Mouse (Mus musculus): ENCODE measurements around the gene Nek7. TPM values are rescaled to one million over a fixed set of nuclear protein-coding genes. Genes with fewer than 3 reads are reported as not detected.

Gene Nek7
- polyA plus RNA-seq, 1 experiment from 2014 or later = 10.9 TPM

DNA sequence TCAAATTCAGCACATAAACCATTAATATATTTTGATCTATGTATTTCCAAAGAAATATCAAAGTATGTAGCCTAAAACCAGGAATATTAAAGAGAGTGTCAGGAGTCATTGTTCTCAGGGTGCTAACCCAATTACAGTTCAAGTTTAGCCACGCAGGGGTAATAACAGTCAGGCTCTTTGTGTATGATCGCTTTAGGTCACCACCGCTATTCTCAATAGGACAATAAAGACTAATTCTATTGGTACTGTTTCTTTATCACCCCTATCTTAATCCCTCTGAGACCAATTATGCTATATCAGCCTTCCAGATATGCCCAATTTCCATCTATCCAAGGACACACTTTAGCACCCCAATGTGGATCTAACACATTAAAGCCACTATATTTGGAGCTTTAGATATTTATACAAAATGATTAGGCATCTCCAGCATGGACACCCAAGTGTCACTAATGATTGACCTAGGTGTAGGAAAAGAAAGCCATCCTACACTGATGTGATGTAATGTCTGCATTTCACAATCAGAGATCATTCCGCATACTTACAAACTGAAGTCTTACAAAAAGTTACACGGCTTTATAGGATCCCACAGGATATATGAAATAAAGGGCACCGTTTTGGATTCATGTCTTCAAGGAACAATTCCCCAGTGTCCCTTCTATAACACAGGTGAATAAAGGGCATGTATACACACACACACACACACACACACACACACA lies 128.4 kb downstream of the Nek7 start:
- Histone ChIP-seq H3K9me3 (ENCODE audit: control insufficient read depth, low read length) (no peaks in the 10 kb centered on the region), H3K27ac (ENCODE audit: low read depth, low read length) (no peak overlapping the region), H3K36me3 (ENCODE audit: control insufficient read depth, insufficient read depth, low read length) (no peaks in the 10 kb centered on the region), H3K4me2 (ENCODE audit: low read length) (no peak overlapping the region), H3K9ac (ENCODE audit: low read depth, low read length) (no peak overlapping the region), H3K27me3 (replicated peaks; ENCODE audit: control insufficient read depth, insufficient read depth, low read length) (no peaks in the 10 kb centered on the region), H3K4me3 (ENCODE audit: low read length) (no peak overlapping the region), H3K4me1 (ENCODE audit: control insufficient read depth, insufficient read depth, low read depth, low read length) (no peaks in the 10 kb centered on the region)
- ATAC-seq = no peak
- WGBS = 72% methylated on average over 6 of the region's 6 CpGs

DNA sequence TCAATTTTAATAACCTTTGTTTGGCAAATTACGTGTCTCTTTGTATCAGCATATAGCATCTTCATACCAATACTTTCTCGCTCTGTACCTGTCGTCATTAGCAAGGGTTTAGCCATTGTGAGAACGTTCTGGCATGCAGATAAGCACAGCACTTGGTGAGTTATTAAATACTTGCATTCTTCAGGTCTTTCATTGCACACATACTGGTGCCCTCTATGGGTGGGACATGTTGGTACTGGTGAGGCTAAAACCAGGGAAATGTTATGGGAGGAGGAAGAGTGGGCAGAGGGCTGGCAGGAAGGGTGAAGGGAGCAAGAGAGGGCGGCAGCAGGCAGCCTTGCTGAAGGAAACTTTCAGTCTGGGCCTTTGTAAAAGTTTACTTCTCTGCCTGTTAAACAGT lies 132.4 kb downstream of the Nek7 start:
- no peaks in the 10 kb centered on the region for H3K4me1 ChIP-seq (ENCODE audit: control insufficient read depth, insufficient read depth, low read depth, low read length)
- H3K27ac ChIP-seq (ENCODE audit: low read depth, low read length) = no peak overlapping the region
- no peak overlapping the region for H3K4me3 ChIP-seq (ENCODE audit: low read length)
- ATAC-seq = no peak
- H3K36me3 ChIP-seq (ENCODE audit: control insufficient read depth, insufficient read depth, low read length) = no peaks in the 10 kb centered on the region
- no peak overlapping the region for H3K4me2 ChIP-seq (ENCODE audit: low read length)
- H3K27me3 ChIP-seq (replicated peaks; ENCODE audit: control insufficient read depth, insufficient read depth, low read length) = no peaks in the 10 kb centered on the region
- whole genome bisulfite sequencing = 85% methylated on average over 5 of the region's 5 CpGs
- H3K9me3 ChIP-seq (ENCODE audit: control insufficient read depth, low read length) = no peaks in the 10 kb centered on the region
- no peak overlapping the region for H3K9ac ChIP-seq (ENCODE audit: low read depth, low read length)

DNA sequence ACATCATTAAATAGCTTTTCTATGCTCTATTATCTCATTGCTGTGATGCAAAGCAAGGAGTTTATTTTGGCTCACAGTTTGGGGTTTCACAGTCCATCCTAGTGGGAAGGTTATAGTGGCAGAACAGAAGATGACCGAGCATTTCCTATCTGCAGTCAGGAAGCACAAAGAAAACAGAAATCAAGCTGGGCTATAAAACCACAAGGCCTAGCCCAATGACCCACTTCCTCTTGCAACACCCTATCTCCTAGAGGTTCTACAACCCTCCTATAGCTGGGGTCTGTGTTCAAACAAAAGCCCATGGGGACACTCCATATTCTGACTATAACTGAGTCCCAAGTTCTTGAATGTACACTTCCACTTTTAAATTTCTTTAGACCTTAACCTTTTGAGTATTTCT lies 139.2 kb downstream of the Nek7 start:
- 97% methylated on average over 1 of the region's 1 CpGs for WGBS

GRCm38 (mm10) chr1:138465352-138465751 lies 154.6 kb downstream of the Nek7 start:
- Histone ChIP-seq H3K4me2 (ENCODE audit: low read length) (no peak overlapping the region), H3K4me3 (ENCODE audit: low read length) (no peak overlapping the region), H3K9ac (ENCODE audit: low read depth, low read length) (no peak overlapping the region), H3K9me3 (ENCODE audit: control insufficient read depth, low read length) (peaks cover 4% of the 10 kb centered on the region; the same call in 1 of the 2 replicates), H3K4me1 (ENCODE audit: control insufficient read depth, insufficient read depth, low read depth, low read length) (no peaks in the 10 kb centered on the region), H3K27ac (ENCODE audit: low read depth, low read length) (no peak overlapping the region), H3K27me3 (replicated peaks; ENCODE audit: control insufficient read depth, insufficient read depth, low read length) (no peaks in the 10 kb centered on the region), H3K36me3 (ENCODE audit: control insufficient read depth, insufficient read depth, low read length) (no peaks in the 10 kb centered on the region)
- no peak for ATAC-seq
- 77% methylated on average over 2 of the region's 2 CpGs for WGBS

More for the DNA sequence above, 139.2 kb downstream of the Nek7 start:
- no peak overlapping the region for H3K4me2 ChIP-seq (ENCODE audit: low read length)
- H3K9me3 ChIP-seq (ENCODE audit: control insufficient read depth, low read length) = no peaks in the 10 kb centered on the region
- no peak overlapping the region for H3K9ac ChIP-seq (ENCODE audit: low read depth, low read length)
- no peak overlapping the region for H3K27ac ChIP-seq (ENCODE audit: low read depth, low read length)
- H3K27me3 ChIP-seq (replicated peaks; ENCODE audit: control insufficient read depth, insufficient read depth, low read length) = no peaks in the 10 kb centered on the region
- H3K4me3 ChIP-seq (ENCODE audit: low read length) = no peak overlapping the region
- no peaks in the 10 kb centered on the region for H3K36me3 ChIP-seq (ENCODE audit: control insufficient read depth, insufficient read depth, low read length)
- no peak for ATAC-seq
- no peaks in the 10 kb centered on the region for H3K4me1 ChIP-seq (ENCODE audit: control insufficient read depth, insufficient read depth, low read depth, low read length)

DNA sequence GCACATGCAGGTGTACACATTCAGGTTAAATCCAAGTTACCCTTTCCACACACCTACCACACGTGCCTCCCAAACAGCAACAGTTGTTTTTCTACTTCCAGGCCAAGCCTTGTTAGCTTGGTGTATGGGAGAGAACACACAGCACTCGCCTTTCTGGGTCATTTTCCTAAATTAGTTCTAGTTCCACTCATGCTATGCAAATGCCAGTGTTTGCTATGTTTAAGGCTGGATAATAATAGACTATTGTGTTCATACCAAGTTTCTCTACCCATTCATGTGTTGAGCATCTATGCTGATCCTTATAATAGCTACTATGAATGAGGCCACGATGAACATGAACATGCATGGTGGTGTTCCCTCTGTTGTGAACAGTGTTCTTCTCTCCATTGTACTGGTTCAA lies 158.5 kb downstream of the Nek7 start:
- Histone ChIP-seq H3K36me3 (ENCODE audit: control insufficient read depth, insufficient read depth, low read length) (no peaks in the 10 kb centered on the region), H3K9me3 (ENCODE audit: control insufficient read depth, low read length) (peaks cover 4% of the 10 kb centered on the region; the same call in 1 of the 2 replicates), H3K4me3 (ENCODE audit: low read length) (no peak overlapping the region), H3K4me1 (ENCODE audit: control insufficient read depth, insufficient read depth, low read depth, low read length) (no peaks in the 10 kb centered on the region), H3K9ac (ENCODE audit: low read depth, low read length) (no peak overlapping the region), H3K27me3 (replicated peaks; ENCODE audit: control insufficient read depth, insufficient read depth, low read length) (no peaks in the 10 kb centered on the region), H3K4me2 (ENCODE audit: low read length) (no peak overlapping the region), H3K27ac (ENCODE audit: low read depth, low read length) (no peak overlapping the region)
- WGBS = 80% methylated on average over 3 of the region's 3 CpGs
- ATAC-seq = no peak

DNA sequence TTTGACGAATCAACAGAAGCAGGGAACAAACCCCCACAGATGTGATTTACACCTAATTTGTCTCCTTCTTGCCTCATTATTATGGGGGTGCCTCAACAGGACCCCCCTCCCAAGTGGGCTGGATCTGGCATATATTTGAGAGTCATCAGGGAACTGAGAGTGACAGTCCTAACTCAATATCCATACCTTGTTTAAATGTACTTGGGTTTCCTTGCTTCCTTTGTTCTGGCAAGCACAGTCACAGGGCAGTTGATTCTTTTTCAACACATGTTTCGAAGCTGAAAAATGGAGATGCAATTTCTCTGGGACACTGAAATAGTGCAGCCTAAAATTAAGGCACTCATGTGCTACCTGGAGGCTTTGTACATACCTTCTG lies 170.5 kb downstream of the Nek7 start:
- Histone ChIP-seq H3K4me3 (ENCODE audit: low read length) (no peak overlapping the region), H3K9ac (ENCODE audit: low read depth, low read length) (no peak overlapping the region), H3K36me3 (ENCODE audit: control insufficient read depth, insufficient read depth, low read length) (no peaks in the 10 kb centered on the region), H3K27ac (ENCODE audit: low read depth, low read length) (no peak overlapping the region), H3K4me1 (ENCODE audit: control insufficient read depth, insufficient read depth, low read depth, low read length) (no peaks in the 10 kb centered on the region), H3K27me3 (replicated peaks; ENCODE audit: control insufficient read depth, insufficient read depth, low read length) (no peaks in the 10 kb centered on the region), H3K9me3 (ENCODE audit: control insufficient read depth, low read length) (no peaks in the 10 kb centered on the region), H3K4me2 (ENCODE audit: low read length) (no peak overlapping the region)
- no peak for ATAC-seq
- 68% methylated on average over 2 of the region's 2 CpGs for WGBS

- H3K36me3 ChIP-seq (ENCODE audit: control insufficient read depth, insufficient read depth, low read length) = no peaks in the 10 kb centered on the region
- no peaks in the 10 kb centered on the region for H3K27me3 ChIP-seq (replicated peaks; ENCODE audit: control insufficient read depth, insufficient read depth, low read length)
- WGBS = 57% methylated on average over 15 of the region's 15 CpGs
- ATAC-seq = no peak
- no peak overlapping the region for H3K9ac ChIP-seq (ENCODE audit: low read depth, low read length)
- no peaks in the 10 kb centered on the region for H3K9me3 ChIP-seq (ENCODE audit: control insufficient read depth, low read length)
- no peak overlapping the region for H3K27ac ChIP-seq (ENCODE audit: low read depth, low read length)
- no peak overlapping the region for H3K4me3 ChIP-seq (ENCODE audit: low read length)
- 0 out of 2 replicates have a peak overlapping the region, but pooled peaks have one; percentile 14 for H3K4me2 ChIP-seq (ENCODE audit: low read length)
- H3K4me1 ChIP-seq (ENCODE audit: control insufficient read depth, insufficient read depth, low read depth, low read length) = no peaks in the 10 kb centered on the region
Measured at GRCm38 (mm10) chr1:138448635-138449475, 171.1 kb downstream of the Nek7 start.

DNA sequence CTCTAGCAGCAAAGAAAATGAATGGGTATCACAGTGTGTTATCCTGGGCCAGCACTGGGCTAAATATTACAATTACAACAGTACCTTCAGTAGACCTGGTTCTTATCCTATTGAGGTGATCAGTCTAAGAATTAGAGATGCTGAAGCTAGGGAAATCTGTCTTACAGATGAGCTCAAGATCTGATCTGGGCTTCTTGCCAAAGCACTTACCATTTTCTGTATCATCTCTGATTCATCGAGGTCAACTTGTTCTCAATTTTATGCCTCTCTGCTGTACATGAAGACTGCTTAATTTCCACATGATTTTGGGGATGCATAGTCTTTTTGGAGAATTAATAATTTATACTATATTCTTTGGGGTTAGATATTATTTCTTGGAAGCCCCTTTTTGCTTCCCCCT lies 173.1 kb downstream of the Nek7 start:
- ATAC-seq = no peak
- 76% methylated on average over 1 of the region's 1 CpGs for WGBS
- no peaks in the 10 kb centered on the region for H3K36me3 ChIP-seq (ENCODE audit: control insufficient read depth, insufficient read depth, low read length)
- H3K4me1 ChIP-seq (ENCODE audit: control insufficient read depth, insufficient read depth, low read depth, low read length) = no peaks in the 10 kb centered on the region
- no peak overlapping the region for H3K4me2 ChIP-seq (ENCODE audit: low read length)
- no peaks in the 10 kb centered on the region for H3K27me3 ChIP-seq (replicated peaks; ENCODE audit: control insufficient read depth, insufficient read depth, low read length)
- no peak overlapping the region for H3K27ac ChIP-seq (ENCODE audit: low read depth, low read length)
- H3K4me3 ChIP-seq (ENCODE audit: low read length) = no peak overlapping the region
- H3K9me3 ChIP-seq (ENCODE audit: control insufficient read depth, low read length) = no peaks in the 10 kb centered on the region
- no peak overlapping the region for H3K9ac ChIP-seq (ENCODE audit: low read depth, low read length)
